Mouse (Mus musculus) inflammation-experienced regulatory T-cells, adult 6 months (primary cell): ENCODE data around the gene Axin2. TPM values are rescaled to one million over a fixed set of nuclear protein-coding genes. Genes with fewer than 3 reads are reported as not detected.

ENCODE experiments used
- ATAC-seq: one replicate; pipeline ENCODE4 v1.8.0; 2017
- polyA plus RNA-seq, 3 experiments: library from polyadenylated mRNA; unstranded; fragments of 100-300 nt; shearing (Covaris generic); gene quantifications; one replicate each; pipeline ENCODE4 v1.2.1; 2017

Gene Axin2
- polyA plus RNA-seq, 3 experiments from 2014 or later, result 6.3 to 11.2 (median 10.5) TPM

DNA sequence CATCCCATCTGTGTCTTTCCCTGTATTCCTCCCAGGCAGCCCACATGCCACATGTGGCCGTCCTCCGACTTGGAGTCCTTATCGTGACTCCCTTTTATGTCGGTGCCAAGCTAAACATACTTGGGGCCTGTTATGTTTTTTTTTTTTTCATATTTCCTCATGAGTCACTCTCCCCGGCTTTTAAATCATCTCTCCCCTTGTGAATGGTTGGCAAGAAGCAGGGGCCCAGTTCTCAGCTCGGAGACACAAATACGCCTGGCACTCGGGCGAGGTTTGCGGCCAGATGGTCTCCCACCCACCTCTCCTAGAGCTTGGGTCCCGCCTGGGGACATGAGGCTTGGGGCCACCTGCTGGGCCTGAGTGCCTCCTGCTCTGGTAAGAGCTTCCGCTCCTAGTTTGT lies 60.4 kb downstream of the Axin2 start:
- no peak for ATAC-seq

DNA sequence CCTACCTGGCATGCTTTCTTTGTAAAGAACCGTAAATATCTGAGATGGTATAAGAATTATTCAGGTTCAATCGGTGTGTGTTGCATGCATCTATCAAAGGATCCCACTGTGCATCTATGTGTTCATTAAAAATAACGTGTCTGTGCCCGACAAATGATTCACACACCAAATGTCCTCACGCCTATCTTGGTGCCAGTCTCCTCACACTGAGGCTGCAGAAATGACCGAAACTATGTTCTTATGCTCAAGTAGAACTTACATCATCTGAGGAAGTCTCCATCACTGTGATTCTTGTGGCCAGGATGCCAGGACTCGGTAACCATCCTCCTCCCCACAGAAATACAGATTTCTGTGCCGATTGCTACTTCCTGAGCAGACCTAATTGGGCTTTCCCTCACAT lies 60.9 kb downstream of the Axin2 start:
- ATAC-seq, result no peak

GRCm38 (mm10) chr11:108983409-108984064 lies 63.4 kb downstream of the Axin2 start:
- no peak for ATAC-seq

GRCm38 (mm10) chr11:108984711-108985419 lies 64.7 kb downstream of the Axin2 start:
- ATAC-seq, result no peak

- no peak for ATAC-seq
These were observed 65.7 kb downstream of the Axin2 start for GRCm38 (mm10) chr11:108985836-108986235.

DNA sequence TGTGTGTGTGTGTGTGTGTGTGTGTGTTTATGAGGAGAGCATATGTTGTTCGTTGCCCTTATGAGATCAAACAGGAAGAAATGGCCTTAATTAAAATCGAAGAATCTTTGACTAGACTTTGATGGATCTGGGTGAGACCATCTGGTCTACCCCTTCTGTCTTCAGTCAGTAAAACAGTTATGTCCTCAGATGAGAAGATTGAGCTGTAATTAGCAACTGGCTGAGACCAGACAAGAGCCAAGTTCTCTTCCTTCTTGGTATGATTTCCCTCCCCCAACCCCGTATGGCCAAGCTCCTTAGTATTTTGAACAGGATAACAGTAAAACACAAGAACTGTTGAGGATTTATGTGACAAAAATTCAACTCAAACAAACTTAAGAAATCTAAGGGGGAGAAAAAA lies 67.1 kb downstream of the Axin2 start:
- no peak for ATAC-seq

- ATAC-seq, result no peak
These were observed 67.6 kb downstream of the Axin2 start for GRCm38 (mm10) chr11:108987705-108988104.

GRCm38 (mm10) chr11:108988258-108988657 lies 68.1 kb downstream of the Axin2 start:
- ATAC-seq, result no peak

DNA sequence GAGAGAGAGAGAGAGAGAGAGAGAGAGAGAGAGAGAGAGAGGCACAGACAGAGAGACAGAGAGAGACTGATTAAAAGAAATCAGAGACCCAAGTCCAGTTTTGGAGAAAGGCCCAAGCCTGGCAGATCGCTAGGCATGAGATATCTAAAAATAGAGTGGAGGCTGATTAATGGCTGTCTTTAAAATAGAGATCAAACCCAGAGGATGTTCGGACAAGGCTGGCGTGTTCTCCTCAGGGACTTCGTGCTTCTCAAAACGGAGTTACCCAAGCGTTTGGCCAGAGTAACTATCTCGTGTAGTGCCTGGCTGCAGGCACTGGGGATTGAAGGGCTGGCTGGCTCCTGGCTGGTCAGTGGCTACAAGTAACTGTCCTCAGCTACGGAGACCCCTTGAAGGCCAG lies 69.8 kb downstream of the Axin2 start:
- ATAC-seq, result no peak

- no peak for ATAC-seq
These were observed 73.3 kb downstream of the Axin2 start for GRCm38 (mm10) chr11:108993414-108993813.

- ATAC-seq, result no peak
These were observed 75.2 kb downstream of the Axin2 start for GRCm38 (mm10) chr11:108995196-108995989.

- ATAC-seq, result no peak
These were observed 75.9 kb downstream of the Axin2 start for GRCm38 (mm10) chr11:108995990-108996533.

DNA sequence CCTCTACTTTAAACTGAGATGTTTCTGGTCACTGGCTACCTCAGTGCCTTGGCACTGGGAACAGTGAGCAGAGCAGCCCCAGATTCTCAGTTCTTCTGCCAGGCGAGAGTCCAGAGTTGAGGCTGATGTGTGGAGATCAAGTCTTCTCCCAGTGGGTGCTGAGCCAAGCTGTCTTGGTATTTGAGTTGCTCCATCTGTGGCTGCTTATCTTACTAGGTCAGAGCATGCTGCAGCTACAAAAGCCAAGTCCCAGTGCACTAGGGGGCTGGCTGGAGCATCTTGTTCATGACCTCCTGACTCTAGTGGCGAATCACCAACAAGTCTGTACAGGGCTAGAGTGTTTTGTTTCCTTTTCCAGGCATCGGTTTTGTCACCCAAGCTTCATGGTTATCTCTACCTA lies 77.7 kb downstream of the Axin2 start:
- ATAC-seq, result no peak

Other genes starting within 250 kb of the Axin2 start
- gene E030025P04Rik, start 224.0 kb downstream of the Axin2 start, polyA plus RNA-seq, result not detected